Mouse (Mus musculus): Measurements from ENCODE around the gene Draxin. TPM values are rescaled to one million over a fixed set of nuclear protein-coding genes. Genes with fewer than 3 reads are reported as not detected.

The Draxin gene
- polyA plus RNA-seq, 1 experiment from 2014 or later, result 0.05 TPM

DNA sequence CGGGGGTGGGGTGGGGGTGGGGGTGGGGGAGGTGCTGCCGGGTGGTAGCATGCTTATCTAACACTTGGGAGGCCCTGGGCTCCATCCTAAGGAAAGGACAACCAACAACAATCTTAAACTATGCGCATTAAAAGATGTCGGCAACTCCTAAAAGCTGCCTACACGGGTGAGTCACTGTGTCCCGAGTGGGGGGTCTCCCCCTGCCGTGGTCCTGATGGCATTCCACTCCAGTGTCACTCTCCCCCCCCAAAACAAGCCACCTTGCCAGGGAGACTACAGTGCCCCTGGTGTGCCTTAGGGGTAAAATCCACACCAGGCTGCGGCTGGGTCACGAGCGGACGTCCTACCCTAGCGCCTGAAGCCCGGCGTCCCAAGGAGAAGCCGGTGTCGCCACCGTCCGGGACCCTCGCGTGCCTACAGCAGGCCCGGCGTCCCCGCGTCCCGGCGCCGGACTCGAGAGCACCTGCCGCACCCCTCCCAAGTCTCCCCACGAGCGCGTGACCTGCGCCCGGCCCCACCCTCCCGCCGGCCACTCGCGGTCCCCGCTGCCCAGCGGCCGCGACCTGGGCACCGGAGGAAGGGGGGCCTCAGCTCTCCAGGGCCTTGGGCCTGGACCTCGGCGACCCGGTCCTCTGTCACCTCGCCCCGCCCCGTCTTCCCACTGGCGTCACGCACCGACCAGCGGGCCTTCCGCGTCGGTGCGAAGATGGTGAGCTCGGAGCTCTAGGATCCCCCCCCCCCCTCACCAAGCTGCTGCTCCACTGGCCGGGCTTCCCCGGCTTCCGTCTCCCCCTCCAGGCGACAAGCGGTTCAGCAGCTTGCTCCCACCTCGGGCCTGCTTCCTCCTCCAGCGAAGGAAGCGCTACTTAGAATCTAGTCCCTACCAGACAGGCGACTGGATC is 21.0 kb upstream of the Draxin start, which contains the start of gene Fbxo6:
TSS of gene Fbxo6 (minus strand) at position 874 of the 902 bp plus-strand sequence.
- H3K27ac ChIP-seq (ENCODE audit: poor library complexity, severe bottlenecking), result peak within 1 kb of the TSS; percentile 83
- peak within 1 kb of the TSS; percentile 82 for H3K9ac ChIP-seq
- under 1% methylated on average over 57 of the region's 67 CpGs for WGBS
- H3K4me3 ChIP-seq, result peak within 1 kb of the TSS; percentile 65
- no peaks in the 10 kb centered on the region for H3K9me3 ChIP-seq (replicated peaks)
- H3K36me3 ChIP-seq, result peaks cover 34% of the 10 kb centered on the region
- H3K4me2 ChIP-seq, result peak within 1 kb of the TSS; percentile 91
- H3K4me1 ChIP-seq (replicated peaks), result peaks cover 12% of the 10 kb centered on the region
- H3K27me3 ChIP-seq (replicated peaks), result no peaks in the 10 kb centered on the region
- peak; percentile 89 for ATAC-seq (ENCODE audit: insufficient number of reproducible peaks, low FRiP score)

DNA sequence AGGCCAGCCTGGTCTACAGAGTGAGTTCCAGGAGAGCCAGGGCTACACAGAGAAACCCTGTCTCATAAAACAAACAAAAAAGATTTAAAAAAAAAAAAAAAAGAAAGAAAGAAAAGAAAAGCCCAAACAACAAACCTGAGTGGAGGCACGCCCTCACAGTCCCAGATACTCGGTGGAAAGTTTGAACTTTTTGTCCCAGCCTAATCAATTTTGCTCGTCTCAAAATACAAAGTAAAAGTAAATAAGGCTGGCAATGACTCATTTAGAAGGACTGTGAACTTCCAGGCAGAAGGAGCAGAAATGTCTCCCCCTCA is 20.4 kb upstream of the Draxin start:
- peak overlapping the region; percentile 83 for H3K27ac ChIP-seq (ENCODE audit: poor library complexity, severe bottlenecking)
- peaks cover 35% of the 10 kb centered on the region for H3K36me3 ChIP-seq
- H3K4me2 ChIP-seq, result peak overlapping the region; percentile 91
- no peaks in the 10 kb centered on the region for H3K27me3 ChIP-seq (replicated peaks)
- H3K4me3 ChIP-seq, result peak overlapping the region; percentile 65
- no peaks in the 10 kb centered on the region for H3K9me3 ChIP-seq (replicated peaks)
- H3K4me1 ChIP-seq (replicated peaks), result peaks cover 12% of the 10 kb centered on the region
- H3K9ac ChIP-seq, result peak overlapping the region; percentile 82
- no peak for ATAC-seq (ENCODE audit: insufficient number of reproducible peaks, low FRiP score)
- 31% methylated on average over 3 of the region's 3 CpGs for WGBS

DNA sequence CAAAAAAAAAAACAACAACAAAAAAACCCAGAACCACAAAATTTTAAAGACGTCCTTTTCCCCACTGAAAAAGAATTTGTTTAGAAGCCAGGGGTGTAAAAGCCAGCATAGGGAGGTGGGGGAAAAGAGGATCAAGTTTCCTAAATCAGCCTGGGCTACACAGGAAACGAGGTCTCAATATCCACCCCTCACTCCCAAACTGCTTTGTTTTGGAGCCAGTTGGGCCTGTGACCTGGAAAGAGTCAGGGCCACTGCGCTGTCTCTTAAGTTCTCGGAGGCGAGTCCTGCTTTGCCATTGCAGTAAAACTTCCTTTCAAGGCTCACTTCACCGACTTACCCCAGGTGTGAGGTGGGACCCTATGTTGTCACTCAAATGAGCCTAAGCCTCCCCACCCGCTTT is 19.7 kb upstream of the Draxin start:
- Histone ChIP-seq H3K9me3 (replicated peaks) (no peaks in the 10 kb centered on the region), H3K36me3 (peaks cover 35% of the 10 kb centered on the region), H3K9ac (0 out of 2 replicates have a peak overlapping the region, but pooled peaks have one; percentile 3), H3K4me2 (peak overlapping the region; percentile 91), H3K4me1 (replicated peaks) (peaks cover 12% of the 10 kb centered on the region), H3K27me3 (replicated peaks) (no peaks in the 10 kb centered on the region), H3K4me3 (peak overlapping the region; percentile 8), H3K27ac (ENCODE audit: poor library complexity, severe bottlenecking) (no peak overlapping the region)
- no peak for ATAC-seq (ENCODE audit: insufficient number of reproducible peaks, low FRiP score)
- WGBS, result 52% methylated on average over 7 of the region's 7 CpGs

DNA sequence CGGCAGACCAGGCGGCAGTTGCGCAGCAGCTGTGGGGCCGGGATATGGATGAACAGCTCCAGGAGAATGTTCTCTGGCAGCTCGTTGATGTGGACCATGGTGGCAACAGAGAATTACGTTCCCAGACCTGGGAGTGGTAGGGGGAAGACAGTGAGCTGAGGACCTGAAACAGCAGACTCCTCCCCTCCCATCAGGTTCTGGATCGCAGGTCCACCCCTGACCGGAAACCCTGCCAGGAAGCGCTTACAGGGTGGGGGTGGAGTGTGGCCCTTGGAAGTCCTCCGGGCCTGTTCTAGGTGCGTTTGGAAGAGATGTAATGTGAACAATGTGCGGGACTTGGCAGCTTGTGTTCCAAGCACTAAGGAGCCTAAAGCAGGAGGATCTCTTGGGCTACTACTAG is 19.0 kb upstream of the Draxin start:
- Histone ChIP-seq H3K4me3 (0 out of 2 replicates have a peak overlapping the region, but pooled peaks have one; percentile 9), H3K27ac (ENCODE audit: poor library complexity, severe bottlenecking) (no peak overlapping the region)
- WGBS, result 33% methylated on average over 12 of the region's 12 CpGs

DNA sequence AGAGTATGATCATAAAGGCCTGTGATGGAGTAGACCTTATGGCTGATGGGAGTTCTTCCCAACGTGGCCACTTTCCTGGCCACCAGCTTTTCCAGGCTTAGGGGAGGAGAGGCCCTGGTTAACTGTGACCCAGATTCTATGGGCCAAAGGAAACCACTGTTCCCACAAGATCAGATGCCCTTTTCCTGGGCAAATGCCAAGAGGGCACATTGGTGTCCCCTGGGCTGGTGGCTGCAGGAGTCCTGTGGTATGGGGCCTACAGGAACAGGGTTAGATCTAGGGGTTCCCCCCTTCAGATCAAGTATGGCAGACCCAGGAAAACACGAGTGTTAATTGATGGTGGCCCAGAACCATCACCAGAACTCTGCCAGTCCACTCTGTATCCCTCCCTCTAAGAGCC is 17.2 kb upstream of the Draxin start:
- Histone ChIP-seq H3K9me3 (replicated peaks) (no peaks in the 10 kb centered on the region), H3K4me1 (replicated peaks) (peaks cover 12% of the 10 kb centered on the region), H3K9ac (no peak overlapping the region), H3K4me2 (no peak overlapping the region), H3K27ac (ENCODE audit: poor library complexity, severe bottlenecking) (no peak overlapping the region), H3K36me3 (peaks cover 35% of the 10 kb centered on the region), H3K27me3 (replicated peaks) (no peaks in the 10 kb centered on the region), H3K4me3 (no peak overlapping the region)
- 94% methylated on average over 2 of the region's 2 CpGs for WGBS
- no peak for ATAC-seq (ENCODE audit: insufficient number of reproducible peaks, low FRiP score)

More for the DNA sequence above, 19.0 kb upstream of the Draxin start:
- Histone ChIP-seq H3K4me1 (replicated peaks) (peaks cover 12% of the 10 kb centered on the region), H3K27me3 (replicated peaks) (no peaks in the 10 kb centered on the region), H3K36me3 (peaks cover 42% of the 10 kb centered on the region), H3K4me2 (peak overlapping the region; percentile 41; the same call in 1 of the 2 replicates), H3K9me3 (replicated peaks) (no peaks in the 10 kb centered on the region), H3K9ac (no peak overlapping the region)
- ATAC-seq (ENCODE audit: insufficient number of reproducible peaks, low FRiP score), result no peak

DNA sequence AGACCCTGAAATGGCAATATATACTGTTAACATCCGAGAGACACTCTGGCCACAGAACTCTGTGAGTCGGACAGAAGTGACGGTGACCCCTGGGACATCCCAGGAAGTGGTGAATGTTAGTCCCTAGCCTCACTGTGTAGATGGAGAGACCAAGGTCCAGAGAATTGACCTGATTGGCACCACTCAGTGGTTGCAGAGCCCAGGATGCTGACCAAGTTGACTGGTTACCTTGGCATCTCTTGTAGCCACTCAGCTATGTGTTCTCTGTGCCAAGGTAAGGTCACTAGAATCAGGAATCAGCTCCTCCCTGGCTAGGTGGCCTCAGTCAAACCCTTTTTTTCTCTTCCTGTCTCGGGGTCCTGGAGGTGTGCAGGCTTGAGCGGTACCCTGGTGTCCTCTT is 13.2 kb upstream of the Draxin start:
- Histone ChIP-seq H3K27ac (ENCODE audit: poor library complexity, severe bottlenecking) (no peak overlapping the region), H3K4me3 (no peak overlapping the region), H3K4me2 (no peak overlapping the region), H3K4me1 (replicated peaks) (0 out of 2 replicates have a peak, but pooled peaks cover 7% of the 10 kb centered on the region), H3K27me3 (replicated peaks) (peaks cover 7% of the 10 kb centered on the region), H3K9me3 (replicated peaks) (no peaks in the 10 kb centered on the region), H3K9ac (no peak overlapping the region), H3K36me3 (peaks cover 35% of the 10 kb centered on the region)
- no peak for ATAC-seq (ENCODE audit: insufficient number of reproducible peaks, low FRiP score)
- WGBS, result 86% methylated on average over 5 of the region's 5 CpGs

DNA sequence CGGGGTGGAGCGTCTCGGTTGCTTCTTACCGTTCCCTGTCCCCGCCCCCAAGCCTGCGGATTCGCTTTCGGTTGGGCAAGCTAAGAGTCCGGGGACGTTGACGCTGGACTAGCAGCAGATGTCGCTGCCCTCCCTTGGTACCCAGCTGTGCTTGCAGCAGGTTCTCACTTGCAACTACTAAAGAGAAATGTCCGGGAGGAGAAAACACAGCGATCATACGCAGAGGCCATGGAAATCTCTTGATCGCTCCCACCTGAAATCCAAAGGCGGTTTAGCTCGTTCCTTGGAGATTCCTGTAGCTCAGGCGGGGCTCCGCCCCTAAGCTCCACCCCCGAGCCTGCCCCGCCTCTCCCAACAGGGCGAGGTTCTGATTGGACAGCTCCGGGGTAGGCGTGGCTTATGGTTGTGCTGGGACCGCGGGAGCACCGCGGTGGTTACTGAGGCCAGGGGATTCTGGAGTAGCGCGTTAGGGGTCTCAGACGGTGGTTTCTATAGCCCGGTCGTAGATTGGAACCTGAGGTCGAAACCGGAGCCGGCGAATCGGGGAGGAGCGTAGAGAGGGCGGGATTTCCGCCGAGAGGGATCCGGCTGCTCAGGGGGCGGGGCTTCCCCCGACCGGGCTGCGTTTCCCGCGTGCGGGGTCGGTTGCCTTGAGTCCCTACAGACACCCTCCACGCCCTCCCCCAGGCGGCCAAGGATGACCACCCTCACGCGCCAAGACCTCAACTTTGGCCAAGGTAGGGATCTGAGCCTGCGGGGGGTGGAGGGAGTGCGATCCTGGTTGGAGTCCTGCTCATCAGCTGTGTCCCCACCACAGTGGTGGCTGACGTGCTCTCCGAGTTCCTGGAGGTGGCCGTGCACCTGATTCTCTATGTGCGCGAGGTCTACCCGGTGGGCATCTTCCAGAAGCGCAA is 9.9 kb upstream of the Draxin start:
- 0 out of 2 replicates have a peak, but pooled peaks cover 7% of the 10 kb centered on the region for H3K4me1 ChIP-seq (replicated peaks)
- H3K9ac ChIP-seq, result peak overlapping the region; percentile 76
- WGBS, result under 1% methylated on average over 65 of the region's 65 CpGs
- peaks cover 27% of the 10 kb centered on the region for H3K27me3 ChIP-seq (replicated peaks)
- H3K4me3 ChIP-seq, result peak overlapping the region; percentile 59
- H3K4me2 ChIP-seq, result peak overlapping the region; percentile 90
- H3K9me3 ChIP-seq (replicated peaks), result no peaks in the 10 kb centered on the region
- ATAC-seq (ENCODE audit: insufficient number of reproducible peaks, low FRiP score), result peak; percentile 96
- H3K36me3 ChIP-seq, result peaks cover 12% of the 10 kb centered on the region
- peak overlapping the region; percentile 49 for H3K27ac ChIP-seq (ENCODE audit: poor library complexity, severe bottlenecking)

DNA sequence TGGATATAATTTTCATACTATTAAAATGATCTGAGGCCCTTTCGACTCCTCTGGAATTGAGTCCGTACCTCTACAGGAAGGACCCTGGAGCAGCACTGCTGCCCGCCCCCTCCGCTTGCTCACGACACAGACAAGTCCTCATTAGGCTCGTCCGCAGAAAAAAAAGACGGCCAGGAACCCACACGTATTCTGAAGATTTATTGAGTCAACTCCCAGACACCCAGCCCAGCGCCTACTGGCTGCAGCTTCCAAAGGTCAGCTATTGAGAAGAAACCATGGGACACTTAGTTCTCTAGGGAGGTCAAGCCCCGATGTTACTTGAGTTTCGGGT is 9.2 kb upstream of the Draxin start:
- H3K9me3 ChIP-seq (replicated peaks), result no peaks in the 10 kb centered on the region
- under 1% methylated on average over 12 of the region's 12 CpGs for WGBS
- H3K4me1 ChIP-seq (replicated peaks), result 0 out of 2 replicates have a peak, but pooled peaks cover 7% of the 10 kb centered on the region
- H3K27me3 ChIP-seq (replicated peaks), result peaks cover 29% of the 10 kb centered on the region
- H3K9ac ChIP-seq, result peak overlapping the region; percentile 49
- no peak overlapping the region for H3K27ac ChIP-seq (ENCODE audit: poor library complexity, severe bottlenecking)
- peak overlapping the region; percentile 90 for H3K4me2 ChIP-seq
- ATAC-seq (ENCODE audit: insufficient number of reproducible peaks, low FRiP score), result no peak
- H3K36me3 ChIP-seq, result peaks cover 7% of the 10 kb centered on the region; the same call in 1 of the 2 replicates
- H3K4me3 ChIP-seq, result peak overlapping the region; percentile 59

DNA sequence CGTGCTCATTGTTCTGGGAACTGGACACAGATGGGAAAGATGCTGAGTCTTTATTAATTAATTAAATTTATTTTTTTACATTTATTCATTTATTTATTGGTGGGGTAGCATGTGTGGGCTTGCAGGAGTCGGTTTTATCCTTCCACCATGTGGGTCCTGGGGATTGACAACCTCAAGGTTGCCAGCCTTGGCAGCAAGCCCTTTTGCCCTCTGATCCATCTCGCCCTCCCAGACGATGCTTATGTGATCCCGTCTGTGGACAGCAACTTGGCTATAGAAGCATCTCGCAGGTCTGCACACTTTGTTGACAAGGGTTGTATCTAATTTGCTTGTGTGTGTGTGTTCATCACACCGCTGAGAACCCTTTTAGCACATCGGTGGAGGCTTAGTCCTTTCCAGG is 7.0 kb upstream of the Draxin start:
- peaks cover 46% of the 10 kb centered on the region for H3K27me3 ChIP-seq (replicated peaks)
- no peaks in the 10 kb centered on the region for H3K36me3 ChIP-seq
- no peaks in the 10 kb centered on the region for H3K9me3 ChIP-seq (replicated peaks)
- H3K27ac ChIP-seq (ENCODE audit: poor library complexity, severe bottlenecking), result no peak overlapping the region
- 68% methylated on average over 8 of the region's 8 CpGs for WGBS
- no peak for ATAC-seq (ENCODE audit: insufficient number of reproducible peaks, low FRiP score)
- no peak overlapping the region for H3K4me2 ChIP-seq
- no peak overlapping the region for H3K4me3 ChIP-seq
- H3K9ac ChIP-seq, result no peak overlapping the region
- H3K4me1 ChIP-seq (replicated peaks), result 0 out of 2 replicates have a peak, but pooled peaks cover 7% of the 10 kb centered on the region

DNA sequence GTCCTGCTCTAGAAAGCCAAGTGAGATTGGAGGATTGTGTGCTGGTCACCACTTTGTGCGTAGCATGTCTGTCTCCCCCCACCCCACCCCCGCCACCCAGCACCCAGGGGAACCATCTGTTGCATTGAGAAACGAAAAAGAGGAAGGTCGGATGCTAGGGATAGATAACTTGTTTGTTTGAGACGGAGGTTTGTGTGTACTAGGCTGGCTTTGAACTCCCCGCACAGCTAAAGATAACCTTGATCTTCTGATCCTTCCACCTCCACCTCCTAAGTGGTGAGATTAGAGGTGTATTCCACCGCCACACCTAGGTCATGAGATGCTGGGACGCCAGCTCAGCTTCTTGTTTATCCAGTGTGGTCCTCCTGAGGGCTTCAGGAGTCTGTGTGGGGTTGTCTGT is 4.5 kb upstream of the Draxin start:
- no peak for ATAC-seq (ENCODE audit: insufficient number of reproducible peaks, low FRiP score)
- H3K9me3 ChIP-seq (replicated peaks), result no peaks in the 10 kb centered on the region
- H3K36me3 ChIP-seq, result no peaks in the 10 kb centered on the region
- no peak overlapping the region for H3K9ac ChIP-seq
- no peak overlapping the region for H3K27ac ChIP-seq (ENCODE audit: poor library complexity, severe bottlenecking)
- WGBS, result 65% methylated on average over 8 of the region's 8 CpGs
- peaks cover 71% of the 10 kb centered on the region for H3K27me3 ChIP-seq (replicated peaks)
- no peak overlapping the region for H3K4me3 ChIP-seq
- H3K4me1 ChIP-seq (replicated peaks), result peaks cover 23% of the 10 kb centered on the region
- H3K4me2 ChIP-seq, result no peak overlapping the region
